Mouse (Mus musculus): ENCODE results near the gene Kras. TPM values are rescaled to one million over a fixed set of nuclear protein-coding genes. Genes with fewer than 3 reads are reported as not detected.
A peak's percentile ranks its signal among the peaks of the same experiment; 100 is the strongest.

The Kras gene
- polyA plus RNA-seq, 1 experiment from 2014 or later, result 86.8 TPM

GRCm38 (mm10) chr6:145182044-145182443 is 68.0 kb downstream of the Kras start:
- Histone ChIP-seq H3K9ac (ENCODE audit: low read depth, low read length) (no peak overlapping the region), H3K27ac (ENCODE audit: low read length) (no peak overlapping the region), H3K4me2 (ENCODE audit: low read length) (no peak overlapping the region), H3K4me1 (ENCODE audit: control insufficient read depth, insufficient read depth, low read length) (no peaks in the 10 kb centered on the region), H3K36me3 (ENCODE audit: control insufficient read depth, insufficient read depth, low read length) (no peaks in the 10 kb centered on the region), H3K27me3 (ENCODE audit: control insufficient read depth, insufficient read depth, low read depth, low read length) (no peaks in the 10 kb centered on the region), H3K4me3 (ENCODE audit: low read depth, low read length) (no peak overlapping the region), H3K9me3 (replicated peaks; ENCODE audit: control insufficient read depth, low read length, poor library complexity, severe bottlenecking) (no peaks in the 10 kb centered on the region)
- 80% methylated on average over 8 of the region's 8 CpGs for WGBS
- ATAC-seq, result no peak

- H3K9me3 ChIP-seq (replicated peaks; ENCODE audit: control insufficient read depth, low read length, poor library complexity, severe bottlenecking), result no peaks in the 10 kb centered on the region
- peaks cover 7% of the 10 kb centered on the region; the same call in 1 of the 2 replicates for H3K27me3 ChIP-seq (ENCODE audit: control insufficient read depth, insufficient read depth, low read depth, low read length)
- H3K27ac ChIP-seq (ENCODE audit: low read length), result no peak overlapping the region
- no peaks in the 10 kb centered on the region for H3K36me3 ChIP-seq (ENCODE audit: control insufficient read depth, insufficient read depth, low read length)
- 26% methylated on average over 6 of the region's 6 CpGs for WGBS
- no peak overlapping the region for H3K4me2 ChIP-seq (ENCODE audit: low read length)
- ATAC-seq, result no peak
- H3K4me3 ChIP-seq (ENCODE audit: low read depth, low read length), result no peak overlapping the region
- H3K9ac ChIP-seq (ENCODE audit: low read depth, low read length), result no peak overlapping the region
- H3K4me1 ChIP-seq (ENCODE audit: control insufficient read depth, insufficient read depth, low read length), result no peaks in the 10 kb centered on the region
Measured at GRCm38 (mm10) chr6:145179665-145180064, 70.4 kb downstream of the Kras start.

GRCm38 (mm10) chr6:145176474-145176873 is 73.6 kb downstream of the Kras start:
- Histone ChIP-seq H3K4me3 (ENCODE audit: low read depth, low read length) (no peak overlapping the region), H3K27ac (ENCODE audit: low read length) (no peak overlapping the region), H3K9me3 (replicated peaks; ENCODE audit: control insufficient read depth, low read length, poor library complexity, severe bottlenecking) (no peaks in the 10 kb centered on the region), H3K36me3 (ENCODE audit: control insufficient read depth, insufficient read depth, low read length) (no peaks in the 10 kb centered on the region), H3K27me3 (ENCODE audit: control insufficient read depth, insufficient read depth, low read depth, low read length) (peaks cover 7% of the 10 kb centered on the region; the same call in 1 of the 2 replicates), H3K4me2 (ENCODE audit: low read length) (no peak overlapping the region), H3K9ac (ENCODE audit: low read depth, low read length) (no peak overlapping the region), H3K4me1 (ENCODE audit: control insufficient read depth, insufficient read depth, low read length) (peaks cover 5% of the 10 kb centered on the region; the same call in 1 of the 2 replicates)
- no peak for ATAC-seq
- WGBS, result 46% methylated on average over 10 of the region's 10 CpGs

GRCm38 (mm10) chr6:145175571-145175981 is 74.5 kb downstream of the Kras start:
- no peak for ATAC-seq
- Histone ChIP-seq H3K27ac (ENCODE audit: low read length) (no peak overlapping the region), H3K4me1 (ENCODE audit: control insufficient read depth, insufficient read depth, low read length) (peaks cover 5% of the 10 kb centered on the region; the same call in 1 of the 2 replicates), H3K4me2 (ENCODE audit: low read length) (no peak overlapping the region), H3K9me3 (replicated peaks; ENCODE audit: control insufficient read depth, low read length, poor library complexity, severe bottlenecking) (no peaks in the 10 kb centered on the region), H3K9ac (ENCODE audit: low read depth, low read length) (no peak overlapping the region), H3K4me3 (ENCODE audit: low read depth, low read length) (no peak overlapping the region), H3K27me3 (ENCODE audit: control insufficient read depth, insufficient read depth, low read depth, low read length) (peaks cover 7% of the 10 kb centered on the region; the same call in 1 of the 2 replicates), H3K36me3 (ENCODE audit: control insufficient read depth, insufficient read depth, low read length) (no peaks in the 10 kb centered on the region)
- 34% methylated on average over 9 of the region's 9 CpGs for WGBS

GRCm38 (mm10) chr6:145173781-145174191 is 76.3 kb downstream of the Kras start:
- H3K4me3 ChIP-seq (ENCODE audit: low read depth, low read length), result no peak overlapping the region
- WGBS, result 3% methylated on average over 11 of the region's 11 CpGs
- ATAC-seq, result peak; percentile 54

GRCm38 (mm10) chr6:145171892-145172606 is 78.0 kb downstream of the Kras start:
- H3K36me3 ChIP-seq (ENCODE audit: control insufficient read depth, insufficient read depth, low read length), result no peaks in the 10 kb centered on the region
- no peak overlapping the region for H3K4me2 ChIP-seq (ENCODE audit: low read length)
- H3K9ac ChIP-seq (ENCODE audit: low read depth, low read length), result no peak overlapping the region
- peaks cover 7% of the 10 kb centered on the region; the same call in 1 of the 2 replicates for H3K27me3 ChIP-seq (ENCODE audit: control insufficient read depth, insufficient read depth, low read depth, low read length)
- no peak overlapping the region for H3K4me3 ChIP-seq (ENCODE audit: low read depth, low read length)
- WGBS, result 80% methylated on average over 14 of the region's 14 CpGs
- H3K4me1 ChIP-seq (ENCODE audit: control insufficient read depth, insufficient read depth, low read length), result peaks cover 5% of the 10 kb centered on the region; the same call in 1 of the 2 replicates
- no peak overlapping the region for H3K27ac ChIP-seq (ENCODE audit: low read length)
- H3K9me3 ChIP-seq (replicated peaks; ENCODE audit: control insufficient read depth, low read length, poor library complexity, severe bottlenecking), result no peaks in the 10 kb centered on the region
- ATAC-seq, result no peak

More at GRCm38 (mm10) chr6:145173781-145174191, 76.3 kb downstream of the Kras start:
- peaks cover 5% of the 10 kb centered on the region; the same call in 1 of the 2 replicates for H3K4me1 ChIP-seq (ENCODE audit: control insufficient read depth, insufficient read depth, low read length)
- no peak overlapping the region for H3K9ac ChIP-seq (ENCODE audit: low read depth, low read length)
- H3K36me3 ChIP-seq (ENCODE audit: control insufficient read depth, insufficient read depth, low read length), result no peaks in the 10 kb centered on the region
- peaks cover 7% of the 10 kb centered on the region; the same call in 1 of the 2 replicates for H3K27me3 ChIP-seq (ENCODE audit: control insufficient read depth, insufficient read depth, low read depth, low read length)
- no peak overlapping the region for H3K27ac ChIP-seq (ENCODE audit: low read length)
- H3K4me2 ChIP-seq (ENCODE audit: low read length), result no peak overlapping the region
- no peaks in the 10 kb centered on the region for H3K9me3 ChIP-seq (replicated peaks; ENCODE audit: control insufficient read depth, low read length, poor library complexity, severe bottlenecking)

Other genes with a start within 250 kb of the Kras start
- 104 and 106 TPM in 2 replicates for gene Bcat1, start 174.1 kb downstream of the Kras start, polyA plus RNA-seq (2015; fragmentation: Nextera tagmentation; extraction: Ambion mirVana)
- gene Lrmp, start 134.6 kb downstream of the Kras start, polyA plus RNA-seq (2015; fragmentation: Nextera tagmentation; extraction: Ambion mirVana), result 0.61 and 0.75 TPM in 2 replicates
- 0.92 and 1.0 TPM in 2 replicates for gene Casc1, start 39.2 kb downstream of the Kras start, polyA plus RNA-seq (2015; fragmentation: Nextera tagmentation; extraction: Ambion mirVana)
- gene Etfrf1, start 39.1 kb downstream of the Kras start, polyA plus RNA-seq (2015; fragmentation: Nextera tagmentation; extraction: Ambion mirVana), result 24.7 and 25.2 TPM in 2 replicates